Mouse (Mus musculus) liver, postnatal 0 days (tissue): ENCODE data around the gene Ap3b1.

Experiments
- CTCF ChIP-seq: sonication (generic); IDR thresholded peaks from 2 replicates; pipeline ENCODE4 v1.5.1; 2016; ENCODE audit warnings: antibody characterized with exemption, low read depth
- EP300 ChIP-seq: IDR thresholded peaks from 2 replicates; pipeline ENCODE4 v1.6.1; 2016; ENCODE audit warnings: antibody characterized with exemption, low read depth, mild to moderate bottlenecking

DNA sequence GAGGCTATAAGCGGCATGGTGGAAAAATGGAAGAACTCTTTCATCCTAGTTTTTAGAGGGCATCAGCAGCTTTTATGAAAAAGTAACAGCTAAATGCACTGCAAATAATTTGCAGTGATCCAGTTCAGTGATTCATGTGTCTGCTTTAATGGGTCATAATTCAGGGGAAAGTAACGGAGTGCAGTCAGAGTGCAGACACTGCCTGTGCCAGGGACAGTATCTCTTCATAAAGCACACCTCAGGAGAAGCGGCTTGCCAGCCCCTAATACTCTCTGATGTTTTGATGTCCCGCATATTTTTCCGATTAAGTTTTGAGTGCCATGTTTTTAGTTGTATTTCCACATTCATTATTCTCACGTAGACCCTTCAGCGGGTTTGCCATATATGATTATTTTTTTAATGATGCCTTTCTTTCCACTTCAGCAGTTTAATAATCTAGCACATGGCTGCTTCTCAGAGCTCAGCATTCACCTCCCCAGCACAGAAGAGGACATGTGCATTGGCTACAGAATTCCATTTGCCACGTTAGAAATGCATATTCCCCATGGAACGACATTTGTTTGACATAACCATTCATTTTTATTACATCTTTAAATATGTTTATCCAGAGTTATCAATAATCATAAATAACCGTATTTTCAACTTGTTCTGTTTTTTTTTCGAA is 112.4 kb downstream of the Ap3b1 start:
- TF ChIP-seq EP300 (no peak), CTCF (no peak)
